Mouse (Mus musculus): ENCODE data around the gene Inip. TPM values are rescaled to one million over a fixed set of nuclear protein-coding genes. Genes with fewer than 3 reads are reported as not detected.
"Not testable (repeated sequence)": the region's sequence is repeated elsewhere in the genome, so short reads cannot be mapped to it uniquely, and the experiment has no call there.

Inip gene
- polyA plus RNA-seq, 1 experiment from 2014 or later: 53.5 TPM

DNA sequence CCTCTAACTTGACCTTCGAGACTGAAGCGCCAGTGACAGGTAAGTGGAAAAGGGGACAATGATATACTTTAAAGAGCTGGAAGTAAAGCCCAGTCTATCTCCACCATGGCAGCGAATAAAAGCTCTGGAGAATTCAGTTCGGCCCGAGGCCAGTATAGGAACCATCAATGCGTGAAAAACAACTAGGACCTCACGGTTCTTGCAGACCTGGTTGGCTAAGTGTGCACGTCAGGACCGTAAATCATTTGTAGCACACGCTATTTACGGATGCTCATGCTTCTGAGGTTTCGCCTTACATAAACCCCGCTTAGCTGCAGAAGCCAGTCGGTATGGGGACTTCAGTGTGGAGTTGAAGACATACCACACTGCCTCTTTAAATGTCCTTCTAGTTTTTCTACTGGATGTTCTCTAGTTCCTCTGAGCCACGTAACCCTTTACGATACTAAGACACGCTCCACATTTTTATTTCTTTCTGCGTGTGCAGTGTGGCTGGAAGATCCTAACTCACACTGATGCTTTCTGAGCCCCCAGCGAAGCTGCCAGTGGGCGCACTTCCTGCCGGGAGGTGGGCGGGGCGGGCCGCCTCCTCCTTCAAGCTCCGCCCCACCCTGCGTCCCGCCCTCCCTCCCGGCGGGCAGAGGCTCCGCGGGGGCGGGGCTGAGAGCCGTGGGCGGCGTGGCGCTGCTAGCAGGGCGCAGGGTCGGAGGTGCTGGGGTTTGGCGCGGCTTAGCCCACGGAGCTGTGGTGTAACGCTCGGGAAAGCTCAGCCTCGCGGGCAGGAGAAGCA is 4.0 kb upstream of the Inip start, which contains the start of gene Snx30:
Snx30 (plus strand) TSS at position 660 of the 787 bp plus-strand sequence.
- Histone ChIP-seq H3K27ac (ENCODE audit: low read depth, low read length) (peak within 1 kb of the TSS; percentile 72), H3K9ac (replicated peaks; ENCODE audit: low read depth, low read length) (peak within 1 kb of the TSS; percentile 84), H3K4me1 (ENCODE audit: control insufficient read depth, insufficient read depth, low read length) (peaks cover 14% of the 10 kb centered on the region; the same call in 1 of the 2 replicates), H3K27me3 (ENCODE audit: control insufficient read depth, insufficient read depth, low read length) (no peaks in the 10 kb centered on the region), H3K9me3 (ENCODE audit: control insufficient read depth, low read length) (no peaks in the 10 kb centered on the region), H3K4me2 (ENCODE audit: low read depth, low read length) (peak within 1 kb of the TSS; percentile 74), H3K36me3 (ENCODE audit: control insufficient read depth, insufficient read depth, low read length) (no peaks in the 10 kb centered on the region), H3K4me3 (ENCODE audit: low read depth, low read length) (peak within 1 kb of the TSS; percentile 89)
- peak; percentile 92 for ATAC-seq (ENCODE audit: low read depth)
- 1% methylated on average over 39 of the region's 45 CpGs for WGBS

DNA sequence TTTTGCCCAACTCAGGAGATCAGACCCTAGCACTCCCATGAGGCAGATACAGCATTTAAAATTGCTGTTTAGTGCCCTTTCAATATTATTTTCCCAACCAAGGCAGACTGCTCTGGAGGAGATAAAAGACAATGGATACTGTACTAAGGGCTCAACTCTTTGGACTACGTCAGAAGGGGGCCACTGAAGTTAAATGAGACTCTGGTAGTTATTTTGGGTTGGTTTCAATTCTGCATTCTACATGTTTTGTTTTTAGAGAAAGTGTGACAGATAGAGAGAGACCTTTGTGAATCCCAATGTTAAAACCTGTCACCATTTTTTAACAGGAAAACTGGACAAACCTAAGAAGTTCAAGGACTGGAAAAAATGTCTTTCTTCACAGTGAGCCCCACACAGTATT is 3.4 kb upstream of the Inip start:
- Histone ChIP-seq H3K9me3 (ENCODE audit: control insufficient read depth, low read length) (no peaks in the 10 kb centered on the region), H3K4me2 (ENCODE audit: low read depth, low read length) (peak overlapping the region; percentile 74), H3K27me3 (ENCODE audit: control insufficient read depth, insufficient read depth, low read length) (no peaks in the 10 kb centered on the region), H3K4me3 (ENCODE audit: low read depth, low read length) (peak overlapping the region; percentile 89), H3K27ac (ENCODE audit: low read depth, low read length) (no peak overlapping the region), H3K36me3 (ENCODE audit: control insufficient read depth, insufficient read depth, low read length) (no peaks in the 10 kb centered on the region), H3K9ac (replicated peaks; ENCODE audit: low read depth, low read length) (peak overlapping the region; percentile 84; the same call in 1 of the 2 replicates), H3K4me1 (ENCODE audit: control insufficient read depth, insufficient read depth, low read length) (peaks cover 14% of the 10 kb centered on the region; the same call in 1 of the 2 replicates)
- 62% methylated on average over 1 of the region's 1 CpGs for WGBS
- ATAC-seq (ENCODE audit: low read depth): no peak

- Histone ChIP-seq H3K27ac (ENCODE audit: low read depth, low read length) (no peak overlapping the region), H3K36me3 (ENCODE audit: control insufficient read depth, insufficient read depth, low read length) (no peaks in the 10 kb centered on the region), H3K4me3 (ENCODE audit: low read depth, low read length) (no peak overlapping the region), H3K4me1 (ENCODE audit: control insufficient read depth, insufficient read depth, low read length) (peaks cover 14% of the 10 kb centered on the region; the same call in 1 of the 2 replicates), H3K9me3 (ENCODE audit: control insufficient read depth, low read length) (no peaks in the 10 kb centered on the region), H3K4me2 (ENCODE audit: low read depth, low read length) (no peak overlapping the region), H3K27me3 (ENCODE audit: control insufficient read depth, insufficient read depth, low read length) (no peaks in the 10 kb centered on the region), H3K9ac (replicated peaks; ENCODE audit: low read depth, low read length) (no peak overlapping the region)
- 90% methylated on average over 5 of the region's 5 CpGs for WGBS
- no peak for ATAC-seq (ENCODE audit: low read depth)
Measured at GRCm38 (mm10) chr4:59803358-59803757, 2.0 kb upstream of the Inip start.

DNA sequence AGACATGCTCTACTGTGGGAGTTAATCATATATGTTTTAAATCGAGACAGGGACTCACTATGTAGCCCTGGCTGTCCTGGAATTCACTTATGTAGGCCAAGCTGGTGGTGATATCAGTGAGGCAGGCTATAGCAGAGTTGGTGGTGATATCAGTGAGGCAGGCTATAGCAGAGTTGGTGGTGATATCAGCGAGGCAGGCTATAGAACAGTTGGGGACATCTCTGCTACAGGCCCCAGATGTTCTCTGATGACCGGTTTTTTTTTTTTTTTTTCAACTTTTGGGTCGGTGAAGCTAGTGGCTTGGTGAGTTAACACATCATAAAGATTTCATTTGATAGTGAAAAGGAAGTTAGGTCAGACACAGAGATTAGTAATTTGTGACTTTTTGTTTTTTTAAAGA is 1.4 kb upstream of the Inip start:
- H3K36me3 ChIP-seq (ENCODE audit: control insufficient read depth, insufficient read depth, low read length): no peaks in the 10 kb centered on the region
- no peak overlapping the region for H3K4me3 ChIP-seq (ENCODE audit: low read depth, low read length)
- no peak overlapping the region for H3K4me2 ChIP-seq (ENCODE audit: low read depth, low read length)
- no peak for ATAC-seq (ENCODE audit: low read depth)
- no peaks in the 10 kb centered on the region for H3K27me3 ChIP-seq (ENCODE audit: control insufficient read depth, insufficient read depth, low read length)
- no peak overlapping the region for H3K9ac ChIP-seq (replicated peaks; ENCODE audit: low read depth, low read length)
- H3K9me3 ChIP-seq (ENCODE audit: control insufficient read depth, low read length): no peaks in the 10 kb centered on the region
- no peak overlapping the region for H3K27ac ChIP-seq (ENCODE audit: low read depth, low read length)
- H3K4me1 ChIP-seq (ENCODE audit: control insufficient read depth, insufficient read depth, low read length): peaks cover 9% of the 10 kb centered on the region; the same call in 1 of the 2 replicates
- 71% methylated on average over 4 of the region's 4 CpGs for WGBS

GRCm38 (mm10) chr4:59802107-59802506 is 718 bp upstream of the Inip start:
- Histone ChIP-seq H3K27ac (ENCODE audit: low read depth, low read length) (no peak overlapping the region), H3K9me3 (ENCODE audit: control insufficient read depth, low read length) (no peaks in the 10 kb centered on the region), H3K4me3 (ENCODE audit: low read depth, low read length) (no peak overlapping the region), H3K4me1 (ENCODE audit: control insufficient read depth, insufficient read depth, low read length) (peaks cover 5% of the 10 kb centered on the region; the same call in 1 of the 2 replicates), H3K36me3 (ENCODE audit: control insufficient read depth, insufficient read depth, low read length) (no peaks in the 10 kb centered on the region), H3K4me2 (ENCODE audit: low read depth, low read length) (no peak overlapping the region), H3K27me3 (ENCODE audit: control insufficient read depth, insufficient read depth, low read length) (no peaks in the 10 kb centered on the region), H3K9ac (replicated peaks; ENCODE audit: low read depth, low read length) (no peak overlapping the region)
- no peak for ATAC-seq (ENCODE audit: low read depth)
- 81% methylated on average over 6 of the region's 6 CpGs for WGBS

- no peak overlapping the region for H3K9ac ChIP-seq (replicated peaks; ENCODE audit: low read depth, low read length)
- H3K27me3 ChIP-seq (ENCODE audit: control insufficient read depth, insufficient read depth, low read length): no peaks in the 10 kb centered on the region
- H3K9me3 ChIP-seq (ENCODE audit: control insufficient read depth, low read length): no peaks in the 10 kb centered on the region
- no peaks in the 10 kb centered on the region for H3K4me1 ChIP-seq (ENCODE audit: control insufficient read depth, insufficient read depth, low read length)
- 91% methylated on average over 5 of the region's 5 CpGs for WGBS
- no peaks in the 10 kb centered on the region for H3K36me3 ChIP-seq (ENCODE audit: control insufficient read depth, insufficient read depth, low read length)
- H3K27ac ChIP-seq (ENCODE audit: low read depth, low read length): no peak overlapping the region
- H3K4me3 ChIP-seq (ENCODE audit: low read depth, low read length): no peak overlapping the region
- H3K4me2 ChIP-seq (ENCODE audit: low read depth, low read length): no peak overlapping the region
- no peak for ATAC-seq (ENCODE audit: low read depth)
Measured at GRCm38 (mm10) chr4:59800181-59800580, 1.2 kb downstream of the Inip start.

- H3K27me3 ChIP-seq (ENCODE audit: control insufficient read depth, insufficient read depth, low read length): no peaks in the 10 kb centered on the region
- ATAC-seq (ENCODE audit: low read depth): no peak
- no peak overlapping the region for H3K4me2 ChIP-seq (ENCODE audit: low read depth, low read length)
- no peak overlapping the region for H3K9ac ChIP-seq (replicated peaks; ENCODE audit: low read depth, low read length)
- H3K4me1 ChIP-seq (ENCODE audit: control insufficient read depth, insufficient read depth, low read length): no peaks in the 10 kb centered on the region
- no peak overlapping the region for H3K27ac ChIP-seq (ENCODE audit: low read depth, low read length)
- no peaks in the 10 kb centered on the region for H3K9me3 ChIP-seq (ENCODE audit: control insufficient read depth, low read length)
- WGBS: 82% methylated on average over 2 of the region's 2 CpGs
- no peak overlapping the region for H3K4me3 ChIP-seq (ENCODE audit: low read depth, low read length)
- H3K36me3 ChIP-seq (ENCODE audit: control insufficient read depth, insufficient read depth, low read length): no peaks in the 10 kb centered on the region
Measured at GRCm38 (mm10) chr4:59795788-59796455, 5.5 kb downstream of the Inip start.

DNA sequence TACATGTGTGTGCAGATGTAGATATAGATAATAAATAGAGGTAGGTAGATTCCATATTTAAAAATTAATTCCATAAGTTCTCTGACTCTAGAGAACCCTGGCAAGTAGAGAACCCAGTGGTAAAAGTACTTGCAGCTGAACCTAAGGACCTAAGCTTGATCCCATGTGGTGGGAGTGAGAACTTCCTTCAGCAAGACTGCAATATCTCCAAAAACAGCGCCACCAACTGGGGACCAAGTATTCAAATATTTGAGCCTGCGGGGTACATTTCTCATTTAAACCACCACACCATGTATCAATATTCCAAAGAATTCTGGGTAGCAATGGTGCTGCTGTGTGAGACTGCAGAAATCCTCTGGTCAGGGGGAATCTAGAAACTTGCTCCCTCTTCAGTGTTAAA is 7.3 kb downstream of the Inip start:
- WGBS: 69% methylated on average over 2 of the region's 2 CpGs
- Histone ChIP-seq H3K4me2 (ENCODE audit: low read depth, low read length) (no peak overlapping the region), H3K27ac (ENCODE audit: low read depth, low read length) (no peak overlapping the region), H3K36me3 (ENCODE audit: control insufficient read depth, insufficient read depth, low read length) (no peaks in the 10 kb centered on the region), H3K4me1 (ENCODE audit: control insufficient read depth, insufficient read depth, low read length) (no peaks in the 10 kb centered on the region), H3K27me3 (ENCODE audit: control insufficient read depth, insufficient read depth, low read length) (no peaks in the 10 kb centered on the region), H3K4me3 (ENCODE audit: low read depth, low read length) (no peak overlapping the region), H3K9ac (replicated peaks; ENCODE audit: low read depth, low read length) (no peak overlapping the region), H3K9me3 (ENCODE audit: control insufficient read depth, low read length) (no peaks in the 10 kb centered on the region)
- ATAC-seq (ENCODE audit: low read depth): no peak

DNA sequence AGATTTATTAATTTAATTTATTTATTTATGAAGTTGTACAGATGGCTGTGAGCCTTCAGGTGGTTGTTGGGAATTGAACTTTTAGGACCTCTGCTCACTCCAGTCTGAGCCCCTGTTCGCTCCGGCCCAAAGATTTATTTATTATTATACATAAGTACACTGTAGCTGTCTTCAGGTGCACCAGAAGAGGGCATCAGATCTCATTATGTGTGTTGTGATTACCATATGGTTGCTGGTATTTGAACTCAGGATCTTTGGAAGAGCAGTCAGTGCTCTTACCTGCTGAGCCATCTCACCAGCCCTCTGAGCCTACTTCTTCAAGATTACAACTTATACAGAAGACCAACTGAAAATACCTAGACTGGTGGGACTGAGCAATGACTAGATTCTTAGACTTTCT is 7.8 kb downstream of the Inip start:
- WGBS: 89% methylated on average over 2 of the region's 2 CpGs
- not testable (repeated sequence) for ATAC-seq (ENCODE audit: low read depth); H3K36me3 ChIP-seq (ENCODE audit: control insufficient read depth, insufficient read depth, low read length); H3K4me1 ChIP-seq (ENCODE audit: control insufficient read depth, insufficient read depth, low read length); H3K27ac ChIP-seq (ENCODE audit: low read depth, low read length); H3K4me2 ChIP-seq (ENCODE audit: low read depth, low read length); H3K9me3 ChIP-seq (ENCODE audit: control insufficient read depth, low read length); H3K27me3 ChIP-seq (ENCODE audit: control insufficient read depth, insufficient read depth, low read length); H3K9ac ChIP-seq (replicated peaks; ENCODE audit: low read depth, low read length); H3K4me3 ChIP-seq (ENCODE audit: low read depth, low read length)

Measured in neural tube, embryonic 14.5 days (tissue).